Mouse (Mus musculus): Measurements from ENCODE around the gene Cfap97d1. TPM values are rescaled to one million over a fixed set of nuclear protein-coding genes. Genes with fewer than 3 reads are reported as not detected.

The Cfap97d1 gene
- polyA plus RNA-seq, 1 experiment from 2014 or later: not detected

DNA sequence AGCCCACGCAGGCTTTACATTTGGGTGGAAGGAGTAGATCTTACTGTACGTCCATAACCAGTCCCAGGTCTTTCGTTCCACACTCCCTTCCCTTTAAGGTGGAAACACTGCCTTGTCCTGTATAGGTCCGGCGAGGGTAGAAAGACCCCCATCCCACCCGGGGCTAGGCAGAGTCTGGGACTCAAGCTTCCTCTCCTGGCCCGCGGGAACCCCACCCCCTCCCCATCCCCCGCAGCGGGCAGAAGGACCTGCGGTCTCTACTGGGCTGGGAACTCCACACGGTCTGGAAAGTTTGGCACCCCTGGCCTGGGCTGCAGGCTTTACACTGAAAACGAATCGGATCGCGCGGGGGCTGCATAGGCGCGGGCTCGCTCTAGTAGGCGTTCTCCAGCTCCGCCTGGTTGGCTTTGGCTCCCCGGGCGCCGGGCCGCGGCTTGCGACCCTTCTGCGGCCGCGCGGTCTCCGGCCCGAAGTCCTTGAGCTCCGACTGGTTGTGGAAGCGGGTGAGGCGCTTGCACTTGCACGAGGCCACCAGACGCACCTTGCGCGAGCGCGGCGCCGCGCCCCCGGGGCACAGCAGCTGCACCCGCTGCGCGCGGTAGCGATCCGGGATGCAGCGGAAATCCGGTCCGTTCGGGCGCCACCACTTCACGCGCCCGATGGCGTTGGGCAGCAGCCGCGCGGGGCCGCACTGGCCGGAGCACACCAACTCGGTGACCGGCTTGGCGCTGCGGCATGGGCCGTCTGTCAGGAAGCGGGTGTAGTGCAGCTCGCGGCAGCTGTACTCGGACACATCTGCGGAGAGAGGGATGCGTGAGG, 20.4 kb upstream of the Cfap97d1 start:
- Histone ChIP-seq H3K36me3 (no peaks in the 10 kb centered on the region), H3K9me3 (no peaks in the 10 kb centered on the region), H3K9ac (peak overlapping the region; percentile 75), H3K27me3 (peaks cover 88% of the 10 kb centered on the region), H3K27ac (replicated peaks) (0 out of 2 replicates have a peak overlapping the region, but pooled peaks have one; percentile 33), H3K4me2 (peak overlapping the region; percentile 93), H3K4me3 (peak overlapping the region; percentile 54), H3K4me1 (replicated peaks) (peaks cover 51% of the 10 kb centered on the region)
- WGBS: under 1% methylated on average over 78 of the region's 78 CpGs
- ATAC-seq (ENCODE audit: low read depth): peak; percentile 32

DNA sequence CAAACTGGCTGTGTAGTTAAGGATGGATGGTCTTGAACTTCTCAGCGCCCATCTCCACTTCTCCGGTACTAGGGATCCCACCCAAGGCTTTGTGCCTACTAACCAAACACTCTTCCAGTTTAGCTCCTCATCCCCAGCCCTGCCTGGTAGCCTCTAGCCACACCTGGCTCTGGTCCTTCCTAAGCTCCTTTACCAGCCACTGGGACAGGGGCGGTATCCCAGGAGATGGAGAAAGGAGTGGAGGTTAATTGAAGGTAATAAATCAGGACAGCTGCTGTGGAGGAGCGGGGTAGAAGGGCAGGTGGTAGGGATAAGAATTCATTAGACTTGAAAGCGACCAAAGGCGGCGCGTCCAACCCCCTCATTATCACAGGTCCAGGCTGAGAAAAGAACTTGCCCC, 19.4 kb upstream of the Cfap97d1 start:
- ATAC-seq (ENCODE audit: low read depth): no peak
- H3K9ac ChIP-seq: no peak overlapping the region
- peaks cover 84% of the 10 kb centered on the region for H3K27me3 ChIP-seq
- H3K27ac ChIP-seq (replicated peaks): no peak overlapping the region
- WGBS: 3% methylated on average over 8 of the region's 8 CpGs
- no peaks in the 10 kb centered on the region for H3K36me3 ChIP-seq
- H3K4me2 ChIP-seq: peak overlapping the region; percentile 93; the same call in 1 of the 2 replicates
- H3K9me3 ChIP-seq: no peaks in the 10 kb centered on the region
- peaks cover 51% of the 10 kb centered on the region for H3K4me1 ChIP-seq (replicated peaks)
- 0 out of 2 replicates have a peak overlapping the region, but pooled peaks have one; percentile 54 for H3K4me3 ChIP-seq

- Histone ChIP-seq H3K4me1 (replicated peaks) (peaks cover 51% of the 10 kb centered on the region), H3K9me3 (no peaks in the 10 kb centered on the region), H3K27ac (replicated peaks) (no peak overlapping the region), H3K4me3 (no peak overlapping the region), H3K36me3 (no peaks in the 10 kb centered on the region), H3K4me2 (no peak overlapping the region), H3K27me3 (peaks cover 79% of the 10 kb centered on the region), H3K9ac (no peak overlapping the region)
- 20% methylated on average over 2 of the region's 2 CpGs for WGBS
- ATAC-seq (ENCODE audit: low read depth): no peak
Measured at GRCm38 (mm10) chr11:101965553-101965952, 18.5 kb upstream of the Cfap97d1 start.

DNA sequence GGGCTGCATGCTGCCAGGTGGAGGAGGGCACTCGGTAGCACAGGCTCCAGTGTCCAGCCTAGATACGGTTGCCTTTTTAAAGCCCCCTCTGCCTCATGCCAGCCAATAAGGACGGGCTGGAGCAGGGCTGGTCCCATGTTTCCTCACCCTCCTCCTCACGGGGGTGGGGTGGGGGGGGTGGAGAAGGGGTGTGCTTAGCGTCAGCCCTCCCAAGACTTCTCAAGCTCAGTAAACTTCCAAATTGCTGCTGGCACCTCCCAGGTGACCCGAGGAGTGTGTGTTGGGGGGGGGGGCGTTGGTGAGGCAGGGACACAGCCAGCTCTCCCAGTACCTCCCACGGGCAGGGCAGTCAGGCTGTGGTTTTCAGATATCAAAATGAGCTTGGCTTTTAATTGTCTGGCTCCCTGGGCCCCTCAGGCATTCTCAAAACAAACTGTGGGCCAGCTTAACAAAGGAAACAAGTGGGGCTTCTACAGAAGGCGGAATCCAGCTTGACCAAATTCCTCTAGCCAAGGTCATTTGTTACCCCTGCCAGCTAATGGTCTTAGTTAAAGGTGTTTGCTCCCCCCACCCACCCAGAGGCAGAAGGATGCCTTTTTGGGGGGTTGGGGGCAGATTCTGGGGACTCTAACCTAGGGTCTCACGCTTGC, 17.0 kb upstream of the Cfap97d1 start, which contains the start of gene Sost:
Sost (minus strand) TSS at position 51 of the 650 bp plus-strand sequence.
- ATAC-seq (ENCODE audit: low read depth): no peak
- Histone ChIP-seq H3K4me3 (no peak within 1 kb of the TSS), H3K4me2 (no peak within 1 kb of the TSS), H3K27ac (replicated peaks) (no peak within 1 kb of the TSS), H3K4me1 (replicated peaks) (peaks cover 51% of the 10 kb centered on the region), H3K36me3 (no peaks in the 10 kb centered on the region), H3K9me3 (no peaks in the 10 kb centered on the region), H3K27me3 (peaks cover 63% of the 10 kb centered on the region), H3K9ac (no peak within 1 kb of the TSS)
- WGBS: 17% methylated on average over 10 of the region's 10 CpGs

GRCm38 (mm10) chr11:101968311-101968710, 15.8 kb upstream of the Cfap97d1 start:
- no peak for ATAC-seq (ENCODE audit: low read depth)
- no peak overlapping the region for H3K9ac ChIP-seq
- H3K36me3 ChIP-seq: no peaks in the 10 kb centered on the region
- H3K4me3 ChIP-seq: no peak overlapping the region
- H3K27me3 ChIP-seq: peaks cover 51% of the 10 kb centered on the region
- H3K4me1 ChIP-seq (replicated peaks): peaks cover 44% of the 10 kb centered on the region
- no peak overlapping the region for H3K4me2 ChIP-seq
- no peaks in the 10 kb centered on the region for H3K9me3 ChIP-seq
- no peak overlapping the region for H3K27ac ChIP-seq (replicated peaks)
- 6% methylated on average over 7 of the region's 7 CpGs for WGBS

GRCm38 (mm10) chr11:101968791-101969190, 15.3 kb upstream of the Cfap97d1 start:
- H3K27me3 ChIP-seq: peaks cover 46% of the 10 kb centered on the region
- H3K4me1 ChIP-seq (replicated peaks): peaks cover 39% of the 10 kb centered on the region
- H3K4me3 ChIP-seq: no peak overlapping the region
- peak; percentile 64 for ATAC-seq (ENCODE audit: low read depth)
- WGBS: 0% methylated on average over 5 of the region's 5 CpGs
- no peaks in the 10 kb centered on the region for H3K36me3 ChIP-seq
- no peak overlapping the region for H3K4me2 ChIP-seq
- H3K9ac ChIP-seq: no peak overlapping the region
- H3K27ac ChIP-seq (replicated peaks): no peak overlapping the region
- H3K9me3 ChIP-seq: no peaks in the 10 kb centered on the region

DNA sequence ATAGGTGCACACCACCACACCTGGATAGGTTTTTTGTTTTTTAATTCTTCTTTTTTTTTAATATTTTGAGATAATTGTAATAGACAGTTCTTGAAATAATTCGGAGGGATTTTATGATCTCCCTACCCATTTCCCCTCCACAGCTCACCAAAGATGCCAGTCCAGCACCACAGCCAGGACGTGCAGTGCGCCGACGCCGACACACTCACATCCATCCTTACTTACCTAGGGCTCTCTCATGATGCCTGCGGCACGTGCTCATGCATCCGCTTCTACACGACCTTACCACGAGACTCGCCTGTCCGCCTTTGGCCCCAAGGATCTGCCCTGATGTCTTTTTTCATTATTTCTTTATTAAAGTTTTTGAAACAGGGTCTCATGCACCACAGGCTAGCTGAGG, 14.2 kb upstream of the Cfap97d1 start:
- no peak for ATAC-seq (ENCODE audit: low read depth)
- Histone ChIP-seq H3K9ac (no peak overlapping the region), H3K4me3 (no peak overlapping the region), H3K9me3 (no peaks in the 10 kb centered on the region), H3K4me1 (replicated peaks) (peaks cover 29% of the 10 kb centered on the region), H3K27ac (replicated peaks) (no peak overlapping the region), H3K27me3 (peaks cover 36% of the 10 kb centered on the region), H3K36me3 (no peaks in the 10 kb centered on the region), H3K4me2 (no peak overlapping the region)
- WGBS: 84% methylated on average over 13 of the region's 13 CpGs

DNA sequence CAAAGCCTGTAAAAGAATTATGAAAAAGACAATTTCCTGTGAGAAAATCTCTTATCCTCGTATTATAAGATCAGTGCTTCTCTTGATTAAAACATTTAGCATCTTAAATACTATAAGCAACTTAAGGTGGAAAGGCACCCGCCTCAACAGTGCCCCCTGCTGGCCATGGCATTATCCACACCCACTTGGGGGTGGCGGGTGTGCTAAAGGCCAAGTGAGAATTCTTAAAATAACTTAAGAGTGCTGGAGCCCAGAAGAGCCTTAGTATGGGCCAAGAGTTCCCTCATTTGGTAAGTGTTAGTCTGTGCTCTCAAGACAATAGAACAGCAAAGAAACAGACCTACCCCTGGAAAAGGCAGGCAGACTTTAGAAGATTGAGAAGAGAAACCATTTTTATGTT, 12.7 kb upstream of the Cfap97d1 start:
- no peak for ATAC-seq (ENCODE audit: low read depth)
- Histone ChIP-seq H3K9ac (no peak overlapping the region), H3K27ac (replicated peaks) (no peak overlapping the region), H3K36me3 (no peaks in the 10 kb centered on the region), H3K4me1 (replicated peaks) (peaks cover 16% of the 10 kb centered on the region), H3K4me2 (no peak overlapping the region), H3K27me3 (peaks cover 20% of the 10 kb centered on the region), H3K4me3 (no peak overlapping the region), H3K9me3 (no peaks in the 10 kb centered on the region)
- 46% methylated on average over 3 of the region's 3 CpGs for WGBS

- H3K36me3 ChIP-seq: 0 out of 2 replicates have a peak, but pooled peaks cover 5% of the 10 kb centered on the region
- WGBS: 79% methylated on average over 3 of the region's 3 CpGs
Measured at GRCm38 (mm10) chr11:101972097-101972496, 12.0 kb upstream of the Cfap97d1 start.

DNA sequence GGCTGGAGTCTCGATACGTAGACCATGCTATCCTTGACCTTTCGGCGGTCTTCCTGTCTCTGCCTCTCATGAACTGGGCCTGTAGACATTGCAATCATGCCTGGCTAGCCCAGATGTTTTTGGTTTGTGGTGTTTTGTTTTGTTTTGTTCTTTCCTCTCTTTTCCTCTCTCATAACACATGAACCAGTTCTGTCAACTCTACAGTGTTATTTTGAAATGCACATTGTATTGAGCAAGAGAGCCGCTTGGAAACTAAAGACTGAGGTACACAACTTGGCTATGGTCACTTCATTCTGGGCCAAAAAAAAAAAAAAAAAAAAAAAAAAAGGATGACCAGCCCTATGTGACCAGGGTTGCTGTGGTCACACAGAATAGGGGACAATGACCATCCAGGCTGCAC, 11.4 kb upstream of the Cfap97d1 start:
- Histone ChIP-seq H3K4me3 (no peak overlapping the region), H3K4me1 (replicated peaks) (peaks cover 7% of the 10 kb centered on the region), H3K9ac (no peak overlapping the region), H3K36me3 (0 out of 2 replicates have a peak, but pooled peaks cover 5% of the 10 kb centered on the region), H3K27ac (replicated peaks) (no peak overlapping the region), H3K9me3 (no peaks in the 10 kb centered on the region), H3K27me3 (peaks cover 10% of the 10 kb centered on the region), H3K4me2 (no peak overlapping the region)
- WGBS: 92% methylated on average over 5 of the region's 5 CpGs
- ATAC-seq (ENCODE audit: low read depth): no peak

More at GRCm38 (mm10) chr11:101972097-101972496, 12.0 kb upstream of the Cfap97d1 start:
- Histone ChIP-seq H3K9me3 (no peaks in the 10 kb centered on the region), H3K27ac (replicated peaks) (no peak overlapping the region), H3K9ac (no peak overlapping the region), H3K4me3 (no peak overlapping the region), H3K4me2 (no peak overlapping the region), H3K4me1 (replicated peaks) (peaks cover 11% of the 10 kb centered on the region), H3K27me3 (peaks cover 14% of the 10 kb centered on the region)
- ATAC-seq (ENCODE audit: low read depth): no peak

DNA sequence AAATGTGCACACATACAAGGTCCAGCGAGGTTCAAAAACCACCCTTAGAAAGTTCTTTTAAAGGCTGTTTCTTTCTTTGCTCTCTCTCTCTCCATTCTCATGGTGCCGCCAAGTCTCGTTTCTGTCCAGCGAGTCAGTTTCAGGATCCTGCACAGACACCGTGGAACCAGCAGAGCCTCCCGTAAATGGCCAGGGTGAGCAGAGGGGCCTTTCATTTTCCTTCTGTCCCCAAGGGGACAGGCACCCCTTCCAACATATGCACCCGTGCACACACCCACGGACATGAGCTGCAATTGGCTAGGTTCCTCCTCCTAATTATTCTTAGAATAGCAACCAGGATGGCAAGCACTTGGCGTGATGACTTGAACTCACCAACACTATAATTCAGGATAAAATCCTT, 10.6 kb upstream of the Cfap97d1 start:
- WGBS: 78% methylated on average over 9 of the region's 9 CpGs
- no peak for ATAC-seq (ENCODE audit: low read depth)
- Histone ChIP-seq H3K27ac (replicated peaks) (no peak overlapping the region), H3K4me3 (no peak overlapping the region), H3K9me3 (no peaks in the 10 kb centered on the region), H3K4me2 (no peak overlapping the region), H3K36me3 (0 out of 2 replicates have a peak, but pooled peaks cover 5% of the 10 kb centered on the region), H3K27me3 (peaks cover 3% of the 10 kb centered on the region), H3K9ac (no peak overlapping the region), H3K4me1 (replicated peaks) (peaks cover 3% of the 10 kb centered on the region)

GRCm38 (mm10) chr11:101974181-101974580, 9.9 kb upstream of the Cfap97d1 start:
- Histone ChIP-seq H3K9me3 (no peaks in the 10 kb centered on the region), H3K4me3 (no peak overlapping the region), H3K36me3 (0 out of 2 replicates have a peak, but pooled peaks cover 5% of the 10 kb centered on the region), H3K9ac (no peak overlapping the region), H3K27me3 (peaks cover 3% of the 10 kb centered on the region; the same call in 1 of the 2 replicates), H3K4me1 (replicated peaks) (no peaks in the 10 kb centered on the region), H3K27ac (replicated peaks) (no peak overlapping the region), H3K4me2 (no peak overlapping the region)
- 60% methylated on average over 6 of the region's 6 CpGs for WGBS
- ATAC-seq (ENCODE audit: low read depth): no peak
